Mouse (Mus musculus): Measurements from ENCODE around the gene Cyp2w1.

The Cyp2w1 gene

DNA sequence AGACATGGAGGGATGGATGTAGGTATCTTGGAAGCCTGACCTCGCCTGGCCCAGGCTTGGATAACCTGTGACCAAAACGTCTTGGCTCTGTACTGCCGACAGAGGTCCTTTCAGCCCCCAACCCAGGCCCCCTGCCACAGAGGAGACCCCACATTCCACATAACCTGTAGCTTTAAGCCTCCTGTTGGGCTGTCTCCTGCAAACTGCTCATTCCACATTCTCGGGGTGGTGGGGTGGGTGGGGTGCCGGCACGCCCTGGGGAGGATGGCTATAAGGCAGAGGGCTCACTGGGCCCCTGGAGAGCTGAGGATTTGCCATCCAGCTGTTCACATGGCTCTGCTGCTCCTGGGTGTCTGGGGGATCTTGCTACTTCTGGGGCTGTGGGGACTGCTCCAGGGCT lies at the start of gene Cyp2w1:
Gene Cyp2w1, plus strand, starts transcription at position 301 of the 400 bp plus-strand sequence.
- DNase-seq (ENCODE audit: low read depth) = no peak

DNA sequence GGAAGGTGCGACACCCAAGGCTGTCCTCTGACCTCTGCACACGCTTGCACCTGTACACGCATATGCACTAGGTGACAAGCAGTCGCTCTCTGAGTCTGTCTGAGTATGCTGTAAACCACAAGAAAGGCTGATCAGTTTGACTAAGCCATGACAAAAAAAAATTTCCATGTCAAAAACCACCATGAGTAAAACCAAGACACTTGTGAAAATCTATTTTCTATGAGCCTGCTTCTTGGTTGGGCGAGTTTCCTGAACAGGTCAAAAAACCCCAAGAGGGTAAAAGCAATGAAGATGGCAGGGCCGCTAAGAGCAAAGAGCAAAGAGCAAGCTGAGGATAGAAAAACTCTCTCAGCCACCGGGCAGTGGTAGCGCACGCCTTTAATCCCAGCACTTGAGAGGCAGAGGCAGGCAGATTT lies 48.8 kb upstream of the Cyp2w1 start:
- peak; percentile 94 for DNase-seq (ENCODE audit: low read depth)

DNA sequence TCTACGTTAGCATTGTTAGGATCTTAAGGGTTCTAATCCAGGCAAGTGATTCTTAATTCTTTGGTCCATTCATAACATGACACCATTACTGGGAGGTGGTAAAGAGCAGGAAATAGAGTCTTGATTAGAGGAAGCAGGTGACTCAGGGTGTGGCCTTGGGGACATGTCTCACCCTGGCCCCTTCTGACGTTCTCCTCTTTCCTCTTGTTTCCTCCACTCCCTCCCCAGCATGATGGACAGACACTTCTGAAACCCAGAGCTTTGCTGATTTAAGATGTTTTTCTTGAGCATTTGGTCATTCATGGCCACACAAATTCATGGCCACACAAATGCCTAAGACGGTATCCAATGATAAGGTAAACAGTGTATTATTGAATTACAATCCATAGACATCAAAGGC lies 42.5 kb upstream of the Cyp2w1 start:
- peak; percentile 77 for DNase-seq (ENCODE audit: low read depth)

DNA sequence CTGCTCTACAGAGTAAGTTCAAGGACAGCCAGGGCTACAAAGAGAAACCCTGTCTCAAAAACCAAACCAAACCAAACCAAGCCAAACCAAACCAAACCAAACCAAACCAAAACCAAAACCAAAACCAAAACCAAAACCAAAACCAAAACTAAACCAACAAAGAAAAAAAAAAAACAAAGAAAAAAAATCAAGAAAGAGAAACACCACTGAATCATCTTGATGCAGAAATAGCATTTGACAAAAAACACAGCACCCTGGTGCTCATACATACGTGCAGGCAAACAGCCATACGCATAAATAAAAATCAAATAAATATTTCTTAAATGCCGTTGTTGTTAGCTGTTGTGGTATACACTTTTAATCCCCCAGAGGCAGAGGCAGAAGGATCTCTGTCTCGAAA lies 41.9 kb upstream of the Cyp2w1 start:
- peak; percentile 72 for DNase-seq (ENCODE audit: low read depth)

DNA sequence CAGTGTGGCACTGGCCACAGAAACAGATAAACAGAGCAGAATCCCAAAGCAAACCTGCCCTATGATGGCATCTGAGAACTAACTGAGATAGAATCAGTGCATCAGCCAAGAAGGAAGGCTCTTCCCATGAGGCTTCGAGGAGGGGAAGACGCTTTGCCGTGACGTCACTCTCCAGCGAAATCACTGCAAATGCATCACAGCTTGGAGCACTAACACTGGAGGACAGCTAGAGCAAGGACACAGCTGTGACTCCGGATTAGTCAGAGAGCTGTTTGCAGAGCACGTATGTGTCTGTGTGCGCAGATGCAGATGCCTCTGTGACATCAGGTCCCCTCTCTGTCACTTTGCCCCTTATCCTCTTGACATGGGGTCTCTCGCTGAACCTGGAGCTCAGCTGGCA lies 40.6 kb upstream of the Cyp2w1 start:
- DNase-seq (ENCODE audit: low read depth) = no peak

DNA sequence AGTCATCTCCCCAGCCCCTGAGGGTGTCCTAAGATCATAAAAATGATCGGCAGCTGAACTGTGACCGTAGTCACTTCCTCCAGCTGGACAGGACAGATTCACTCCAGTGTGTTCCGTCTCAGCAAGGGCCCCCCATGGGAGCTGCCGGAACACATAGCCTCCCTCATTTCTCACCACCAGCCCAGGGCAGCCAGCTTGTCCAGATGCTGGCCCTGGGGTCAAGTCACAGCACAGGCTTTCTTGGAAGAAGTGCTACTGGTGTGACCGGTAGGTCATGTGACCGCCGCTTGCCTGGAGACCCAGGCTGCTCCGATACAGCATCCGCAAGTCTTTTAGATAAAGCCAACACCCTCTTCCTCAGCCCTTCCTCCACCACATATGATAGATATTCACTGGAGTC lies 38.9 kb upstream of the Cyp2w1 start:
- DNase-seq (ENCODE audit: low read depth) = no peak

DNA sequence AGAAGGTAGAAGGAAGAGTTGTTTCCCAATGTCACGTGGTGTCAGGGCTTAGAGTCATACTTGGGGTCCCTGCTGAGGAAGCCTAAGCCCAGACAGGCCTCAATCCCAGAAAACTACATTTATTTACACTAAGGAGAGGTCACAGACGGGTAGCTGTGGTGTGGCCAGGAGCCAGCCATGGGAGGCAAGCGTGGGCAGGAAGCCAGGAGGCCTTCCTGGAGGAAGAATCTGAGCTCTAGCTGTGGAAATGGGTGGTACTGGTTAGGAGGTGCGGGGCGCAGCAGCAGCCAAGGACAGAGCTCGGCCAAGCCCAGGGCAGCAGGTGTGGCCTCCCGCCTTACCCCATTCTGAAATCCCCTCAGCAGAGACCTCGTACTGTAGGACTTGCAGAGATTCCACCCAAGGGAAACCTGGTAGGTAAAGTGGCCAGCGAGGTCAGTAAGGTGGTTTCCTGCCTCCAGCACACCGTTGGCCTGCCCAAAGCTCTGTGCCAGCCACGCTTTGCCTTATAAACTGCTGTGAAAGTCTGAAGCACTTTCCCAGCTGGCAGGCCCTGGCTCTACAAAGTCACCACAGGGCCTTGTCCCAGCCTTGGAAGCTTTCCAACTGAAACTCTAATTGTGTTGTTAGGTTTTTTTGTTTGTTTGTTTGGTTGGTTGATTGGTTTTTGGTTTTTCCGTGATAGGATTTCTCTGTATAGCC lies 37.3 kb upstream of the Cyp2w1 start:
- DNase-seq (ENCODE audit: low read depth) = no peak

DNA sequence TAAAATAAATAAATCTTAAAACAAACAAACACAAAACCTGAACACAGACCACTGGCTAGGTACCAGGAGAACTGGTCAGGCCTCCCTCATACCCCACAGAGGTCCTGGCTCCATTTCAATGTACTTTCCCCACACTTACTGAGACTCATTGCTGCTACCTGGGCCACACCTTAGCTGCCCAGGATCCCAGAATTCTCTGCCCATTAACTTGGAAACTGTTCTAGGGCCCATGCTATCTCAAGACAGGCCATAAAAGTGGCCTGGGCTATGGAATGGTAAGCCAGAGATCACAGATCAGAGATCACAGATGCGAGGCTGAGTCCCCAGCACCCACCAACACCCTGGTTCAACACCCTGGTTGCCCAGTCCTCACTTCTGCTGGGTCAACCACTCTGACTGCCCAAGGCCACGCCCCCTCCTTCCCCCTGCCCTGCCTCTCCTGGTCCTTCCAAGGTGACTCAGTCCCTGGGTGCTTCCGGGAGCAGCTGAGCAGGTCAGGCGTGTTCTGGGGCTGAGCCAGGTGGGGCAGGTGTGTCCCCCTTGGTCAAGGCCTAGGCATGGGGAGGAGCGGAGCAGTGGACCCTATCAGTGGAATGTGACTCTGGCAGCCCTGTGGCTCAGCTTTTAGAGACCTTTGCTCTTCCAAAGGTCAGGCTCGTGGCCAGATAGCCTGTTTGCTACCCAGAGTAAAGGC lies 35.3 kb upstream of the Cyp2w1 start:
- DNase-seq (ENCODE audit: low read depth) = no peak

DNA sequence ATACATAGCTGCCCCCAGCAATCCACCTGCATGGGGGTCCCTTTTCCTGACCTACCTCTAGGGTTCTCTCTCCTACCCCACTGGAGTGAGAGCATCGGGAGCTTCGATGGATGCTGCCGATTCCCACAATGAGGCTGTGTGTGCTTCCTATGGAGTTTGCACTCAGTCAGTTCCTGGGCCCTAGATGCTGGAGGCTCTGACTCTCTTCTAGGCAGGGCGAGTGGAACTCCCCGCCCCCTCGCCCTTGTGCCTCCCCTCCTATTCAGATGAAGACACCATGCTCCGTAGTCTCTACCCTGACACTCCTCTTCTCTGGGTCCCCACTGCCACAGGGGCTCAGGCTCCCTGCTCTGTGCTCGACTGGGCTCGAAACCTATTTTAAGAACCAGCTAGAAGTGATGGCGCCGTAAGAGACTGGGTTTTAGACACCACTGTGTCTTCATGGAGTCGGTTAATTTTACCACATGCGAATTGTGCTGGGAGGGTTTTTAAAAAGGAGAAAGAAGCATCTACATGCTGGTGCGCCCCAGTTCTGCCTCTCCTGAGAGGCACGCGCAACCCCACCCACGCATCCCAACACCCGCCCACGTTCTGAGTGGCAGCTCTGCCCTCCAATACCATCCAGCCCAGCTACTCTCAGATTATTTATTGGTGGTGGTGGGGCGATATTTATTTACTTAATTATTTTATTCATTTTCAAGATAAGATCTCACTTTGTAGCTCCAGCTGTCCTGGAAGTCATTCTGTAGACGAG lies 34.5 kb upstream of the Cyp2w1 start:
- no peak for DNase-seq (ENCODE audit: low read depth)

DNA sequence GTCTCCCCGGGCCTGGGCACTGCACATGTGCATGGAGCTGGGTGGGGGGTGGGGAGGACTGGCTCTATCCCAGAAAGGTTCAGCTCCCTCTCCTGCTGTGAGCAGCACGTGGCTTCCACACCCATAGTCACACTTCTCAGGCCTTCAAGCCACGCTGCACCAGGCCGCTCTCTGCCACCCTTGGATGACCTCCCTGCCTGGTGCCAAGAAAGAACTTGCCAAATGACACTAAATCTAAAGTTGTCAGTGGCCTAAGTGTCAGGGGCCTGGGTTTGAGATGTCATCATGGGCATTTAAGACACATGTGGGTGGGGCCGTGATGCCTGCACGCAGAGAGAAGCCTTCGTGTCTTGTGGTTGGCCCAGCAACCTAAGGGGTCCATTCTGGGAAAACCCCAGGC lies 32.0 kb upstream of the Cyp2w1 start:
- DNase-seq (ENCODE audit: low read depth) = no peak

DNA sequence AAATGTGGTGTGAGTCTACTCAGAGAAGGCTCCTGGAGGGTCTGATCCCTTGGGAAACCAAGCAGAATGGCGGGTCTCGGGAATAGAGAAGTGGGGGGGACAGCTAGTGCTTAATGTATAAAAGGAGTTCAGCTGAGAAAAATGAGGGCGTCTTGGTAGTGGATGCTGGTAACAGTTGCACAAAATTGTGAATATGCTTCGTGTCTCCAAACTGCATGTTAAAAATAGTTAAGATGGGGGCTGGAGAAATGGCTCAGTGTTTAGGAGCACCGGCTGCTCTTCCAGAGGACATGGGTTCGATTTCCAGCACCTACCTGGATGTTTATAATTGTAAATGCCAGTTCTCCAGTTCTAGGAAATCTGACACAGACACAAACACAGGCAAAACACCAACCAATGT lies 31.1 kb upstream of the Cyp2w1 start:
- DNase-seq (ENCODE audit: low read depth) = no peak

DNA sequence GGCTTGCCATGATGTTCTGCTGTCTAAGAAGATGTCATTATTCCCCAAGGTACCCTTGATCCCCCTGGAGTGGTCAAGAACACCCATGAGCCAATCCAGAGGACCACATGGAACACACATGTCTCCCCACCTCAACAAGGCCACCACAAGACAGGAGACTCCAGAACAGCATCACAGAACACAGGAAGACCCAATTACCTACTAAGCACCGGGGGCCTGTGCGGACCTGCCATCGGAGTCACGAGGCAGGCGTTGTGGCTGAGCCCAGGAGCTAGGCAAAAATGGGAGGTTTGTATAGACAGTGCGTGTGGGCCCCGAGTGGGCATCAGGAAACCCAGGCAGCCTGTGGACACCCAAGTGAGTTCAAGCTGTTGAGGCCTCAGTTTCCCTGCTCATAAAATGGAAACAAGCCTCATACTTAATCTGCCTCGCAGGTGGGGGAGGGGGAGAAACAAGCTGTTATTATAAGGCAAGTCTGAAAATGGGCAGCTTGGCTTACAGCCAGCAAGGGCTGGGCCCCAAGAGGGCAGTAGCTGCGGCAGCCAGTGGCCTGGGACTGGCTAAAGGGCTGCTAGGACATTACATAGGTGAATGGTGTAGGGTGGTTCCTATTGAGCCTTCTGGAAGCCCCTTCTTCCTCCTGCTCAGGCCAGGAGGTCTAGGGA lies 29.0 kb upstream of the Cyp2w1 start:
- DNase-seq (ENCODE audit: low read depth) = no peak

DNA sequence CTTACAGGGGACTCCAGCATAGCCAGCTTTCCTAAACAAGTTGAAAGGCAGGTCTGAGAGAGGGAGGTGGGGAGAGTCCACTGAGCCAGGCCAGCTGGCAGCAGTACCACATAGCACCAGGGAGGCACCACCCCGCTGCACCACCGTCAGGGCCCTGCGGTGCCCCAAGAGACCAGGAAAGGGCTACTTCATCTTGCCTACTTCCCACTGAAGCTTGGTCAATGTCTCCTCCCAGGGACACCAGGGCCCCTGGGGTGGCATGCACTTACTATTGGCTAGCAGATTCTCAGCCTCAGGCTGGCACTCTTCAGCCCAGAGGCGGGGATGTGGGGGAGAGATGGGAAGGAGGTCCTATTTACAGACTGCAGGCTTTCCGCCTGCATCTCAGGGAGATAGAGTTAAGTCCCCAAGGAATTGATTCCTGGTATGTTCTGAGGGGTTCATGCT lies 28.3 kb upstream of the Cyp2w1 start:
- peak; percentile 62 for DNase-seq (ENCODE audit: low read depth)

DNA sequence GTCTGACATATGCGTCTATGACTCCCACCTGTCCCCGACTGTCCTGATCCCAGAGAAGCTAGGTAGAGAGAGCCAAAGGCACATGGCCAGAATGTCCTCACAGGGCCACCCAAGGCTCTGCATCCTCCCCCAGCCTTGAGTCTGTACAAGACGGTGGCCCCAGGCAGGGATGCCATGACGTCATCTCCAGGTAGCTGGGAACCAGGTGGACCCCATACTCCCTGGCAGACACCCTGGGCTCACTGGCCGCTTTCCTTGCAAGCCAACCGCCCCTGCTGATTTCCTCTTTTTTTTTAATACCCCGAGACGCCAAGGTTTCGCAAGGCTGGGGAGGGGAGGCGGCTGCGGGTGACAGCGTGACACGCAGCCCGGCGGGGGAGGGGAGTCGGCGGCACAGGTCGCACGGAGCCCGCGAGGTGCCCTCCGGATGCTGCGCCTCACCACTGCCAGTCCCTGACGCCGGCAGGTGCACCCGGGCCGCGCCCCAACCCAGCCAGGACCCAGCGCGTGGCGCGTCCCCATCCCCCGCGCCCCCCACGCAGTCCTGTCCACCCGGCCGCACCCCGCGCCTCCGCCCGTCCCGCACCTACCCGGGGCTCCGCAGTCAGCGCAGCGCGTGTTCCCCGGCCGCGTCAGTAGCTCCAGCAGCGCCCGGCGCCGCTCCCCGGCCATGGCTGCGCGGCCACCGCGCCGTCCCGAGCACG lies 27.6 kb upstream of the Cyp2w1 start:
- DNase-seq (ENCODE audit: low read depth) = peak; percentile 83

DNA sequence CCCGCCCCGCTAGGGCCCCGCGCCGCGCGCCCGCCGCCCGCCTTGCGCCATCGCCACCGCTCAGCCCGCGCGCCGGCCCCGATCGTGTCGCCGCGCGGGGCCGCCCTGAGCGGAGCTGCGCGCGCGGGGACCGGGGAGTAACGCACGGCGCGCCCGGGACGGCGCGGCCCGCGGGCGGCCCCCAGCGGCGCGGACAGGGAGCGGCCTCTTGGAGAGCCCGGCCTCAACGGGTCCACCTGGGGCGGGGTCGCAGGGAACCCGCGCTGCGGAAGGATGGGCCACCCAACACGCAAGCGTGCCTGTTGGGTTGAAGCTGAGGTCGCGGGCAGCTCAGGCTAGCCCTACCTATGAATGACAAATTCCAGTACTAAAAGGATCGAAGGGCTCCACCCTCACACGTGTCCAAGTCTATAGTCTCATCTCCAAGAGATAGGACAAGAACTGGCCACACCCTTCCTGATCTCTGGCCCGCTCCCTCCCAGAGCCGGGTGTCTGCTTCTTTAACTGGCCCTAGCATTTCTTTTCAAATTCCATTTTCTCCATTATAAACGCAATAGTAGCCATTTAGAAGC lies 26.9 kb upstream of the Cyp2w1 start, which contains the start of gene Adap1:
Gene Adap1, minus strand, starts transcription at position 228 of the 572 bp plus-strand sequence.
- peak; percentile 86 for DNase-seq (ENCODE audit: low read depth)

DNA sequence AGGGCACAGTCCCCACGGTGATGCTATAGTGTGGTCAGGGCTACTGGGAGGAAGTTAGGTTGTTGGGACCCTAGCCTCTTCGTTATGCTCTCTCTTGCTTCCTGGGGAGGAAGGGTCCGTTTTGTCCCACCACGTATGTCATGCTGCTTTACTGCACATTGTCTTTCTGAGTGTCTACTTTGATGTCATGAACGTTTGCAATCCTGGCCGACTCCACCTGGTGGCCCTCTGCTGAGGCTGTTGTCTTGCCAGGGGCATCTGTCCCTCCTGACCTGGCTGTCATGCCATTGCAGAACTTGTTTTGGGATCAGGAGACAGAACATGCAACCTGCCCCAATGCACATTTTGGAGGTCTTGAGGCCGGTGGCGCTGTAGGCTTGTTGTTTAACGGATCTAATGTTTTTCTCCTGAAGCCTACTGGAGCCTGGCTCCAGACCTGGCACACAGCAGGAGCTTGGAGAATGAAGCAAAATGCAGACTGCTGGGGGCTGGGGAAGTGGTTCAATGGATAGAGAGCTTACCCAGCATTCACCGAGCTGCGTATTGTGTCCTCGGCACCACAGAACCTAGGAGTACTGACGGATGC lies 26.2 kb upstream of the Cyp2w1 start:
- DNase-seq (ENCODE audit: low read depth) = peak; percentile 61

DNA sequence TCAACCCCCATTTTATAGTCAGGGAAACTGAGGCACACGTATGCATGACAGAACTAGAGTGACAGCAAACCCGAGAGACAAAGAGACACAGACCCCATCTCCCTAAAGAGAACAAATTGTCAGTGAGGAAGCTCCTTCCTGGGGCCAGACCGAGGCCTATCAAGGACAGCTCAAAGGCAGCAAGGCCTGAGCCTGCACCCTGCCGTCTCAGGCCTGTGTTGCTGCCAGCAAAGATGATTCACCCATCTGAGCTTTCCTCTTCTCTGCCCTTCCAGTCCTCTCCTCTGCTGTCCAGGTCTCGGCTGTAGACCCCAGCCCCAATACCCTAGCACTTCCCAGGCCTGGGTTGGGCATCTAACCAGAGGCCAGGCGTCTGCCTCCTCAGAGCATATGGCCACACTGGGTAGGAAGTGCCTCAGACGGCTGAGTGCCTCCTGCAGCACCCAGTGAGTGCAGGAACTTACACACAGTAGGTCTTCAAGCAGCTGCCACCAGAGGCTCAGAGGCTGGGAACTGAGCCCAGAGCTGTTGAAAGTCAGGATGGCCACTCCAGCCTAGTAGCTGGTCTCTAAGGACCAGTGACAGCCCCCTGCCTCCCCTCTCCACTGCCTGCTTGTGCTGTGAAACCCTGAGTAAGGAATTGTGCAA lies 25.3 kb upstream of the Cyp2w1 start:
- DNase-seq (ENCODE audit: low read depth) = no peak

DNA sequence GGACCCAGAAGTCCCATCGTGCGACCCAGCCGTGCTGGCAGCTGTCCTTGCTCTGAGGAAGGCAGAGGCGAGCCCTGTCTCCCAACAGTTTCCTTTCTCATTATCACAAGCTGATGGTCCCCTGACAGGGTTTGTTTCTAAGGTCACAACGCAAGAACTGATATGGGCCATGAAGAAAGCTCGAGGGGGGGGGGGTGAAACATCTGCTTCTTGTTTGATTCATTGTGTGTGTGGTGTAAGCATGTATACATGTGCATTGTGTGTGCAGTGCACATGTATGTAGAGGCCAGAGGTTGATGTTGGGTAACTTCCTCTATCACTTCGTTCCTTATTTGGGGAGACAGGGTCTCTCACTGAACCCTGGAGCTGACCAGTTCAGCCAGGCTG lies 24.8 kb upstream of the Cyp2w1 start:
- DNase-seq (ENCODE audit: low read depth) = no peak

DNA sequence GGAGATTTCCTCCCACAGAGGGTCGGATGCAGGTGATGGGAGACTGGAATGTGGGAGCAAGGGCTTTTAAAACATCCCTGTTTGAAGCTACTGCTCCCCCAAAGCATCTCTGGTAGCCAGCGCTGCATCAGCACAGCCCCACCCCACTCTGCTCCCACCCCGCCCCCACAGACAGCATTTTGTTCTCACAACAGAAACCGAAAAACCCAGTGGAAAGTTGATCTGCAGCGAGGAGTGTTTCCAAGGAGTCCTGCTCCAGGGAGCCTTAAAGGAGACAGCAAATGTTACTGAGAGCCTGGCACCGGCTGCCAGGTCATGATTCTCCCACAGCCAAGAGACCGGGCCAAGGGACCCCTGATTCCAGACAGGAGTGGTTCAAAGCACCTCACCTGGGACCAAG lies 21.7 kb upstream of the Cyp2w1 start:
- no peak for DNase-seq (ENCODE audit: low read depth)

DNA sequence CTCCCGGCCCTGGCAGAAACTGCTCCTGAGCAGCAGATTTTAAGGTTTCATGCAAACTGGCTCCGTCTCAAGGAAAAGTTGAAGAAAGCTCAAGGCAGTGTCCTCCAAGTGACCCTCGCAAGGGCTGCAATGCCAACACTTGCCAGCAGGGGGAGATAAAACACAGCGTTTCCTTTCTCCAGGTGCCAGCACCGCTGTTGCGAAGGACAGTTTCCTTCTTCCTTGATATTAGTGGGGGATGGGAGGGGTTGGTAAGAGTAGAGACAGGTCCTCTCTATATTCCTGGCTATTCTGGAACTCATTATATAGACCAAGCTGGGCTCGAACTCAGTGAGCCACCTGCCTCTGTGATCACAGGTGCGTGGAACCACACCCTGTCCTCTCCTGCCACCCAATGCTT lies 20.7 kb upstream of the Cyp2w1 start:
- DNase-seq (ENCODE audit: low read depth) = peak; percentile 88
